Mouse (Mus musculus): ENCODE data around the gene Foxn1.

Gene Foxn1

GRCm38 (mm10) chr11:78400936-78401335, 14.6 kb upstream of the Foxn1 start:
- DNase-seq (ENCODE audit: low read depth, low spot score), result no peak

- DNase-seq (ENCODE audit: low read depth, low spot score), result peak; percentile 62
Measured at GRCm38 (mm10) chr11:78399680-78400079, 13.3 kb upstream of the Foxn1 start.

GRCm38 (mm10) chr11:78398212-78398611, 11.9 kb upstream of the Foxn1 start:
- no peak for DNase-seq (ENCODE audit: low read depth, low spot score)

- peak; percentile 54 for DNase-seq (ENCODE audit: low read depth, low spot score)
Measured at GRCm38 (mm10) chr11:78397397-78397796, 11.0 kb upstream of the Foxn1 start.

- no peak for DNase-seq (ENCODE audit: low read depth, low spot score)
Measured at GRCm38 (mm10) chr11:78396950-78397349, 10.6 kb upstream of the Foxn1 start.

GRCm38 (mm10) chr11:78392728-78393127, 6.4 kb upstream of the Foxn1 start:
- DNase-seq (ENCODE audit: low read depth, low spot score), result no peak

GRCm38 (mm10) chr11:78385776-78386175, 582 bp downstream of the Foxn1 start:
- DNase-seq (ENCODE audit: low read depth, low spot score), result no peak

- no peak for DNase-seq (ENCODE audit: low read depth, low spot score)
Measured at GRCm38 (mm10) chr11:78382701-78383100, 3.7 kb downstream of the Foxn1 start.

- no peak for DNase-seq (ENCODE audit: low read depth, low spot score)
Measured at GRCm38 (mm10) chr11:78382286-78382685, 4.1 kb downstream of the Foxn1 start.

DNA sequence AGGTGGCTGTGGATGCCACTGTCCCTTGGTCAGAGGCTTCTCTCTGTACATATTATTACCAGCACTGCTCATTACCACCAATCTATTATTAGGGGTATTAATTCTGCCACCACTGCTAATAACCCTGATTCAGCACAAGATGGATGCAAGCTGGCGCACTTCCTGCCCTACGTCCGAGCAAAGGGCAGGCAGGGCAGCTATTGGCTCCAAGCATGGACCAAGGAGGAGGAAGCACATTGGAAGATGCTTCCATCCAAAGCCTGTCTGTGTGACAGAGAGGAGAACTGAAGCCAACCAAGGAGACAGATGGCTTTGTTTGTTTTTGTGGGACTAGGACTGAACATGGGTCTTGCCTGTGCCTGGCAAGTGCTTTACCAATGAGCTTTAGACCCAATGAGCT, 5.4 kb downstream of the Foxn1 start:
- DNase-seq (ENCODE audit: low read depth, low spot score), result no peak

DNA sequence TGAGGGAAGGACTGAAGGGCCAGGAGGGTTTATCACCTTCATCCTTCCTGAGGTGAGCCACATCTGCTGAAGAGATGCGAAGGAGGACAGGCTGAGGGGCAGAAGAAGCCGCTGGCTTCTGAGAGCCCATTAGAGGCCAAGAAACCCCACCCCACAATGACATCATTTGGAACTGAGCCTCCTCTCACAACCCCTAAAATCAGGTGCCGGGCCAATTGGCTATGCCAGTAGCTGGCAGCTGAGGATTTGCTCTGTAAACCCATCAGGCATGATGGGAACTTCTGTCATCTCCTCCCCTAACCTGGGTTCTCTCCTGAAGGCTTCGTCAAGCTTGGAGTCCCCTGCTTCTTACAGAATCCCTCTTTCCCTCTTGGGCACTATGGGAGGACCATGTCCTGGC, 6.0 kb downstream of the Foxn1 start:
- DNase-seq (ENCODE audit: low read depth, low spot score), result no peak

DNA sequence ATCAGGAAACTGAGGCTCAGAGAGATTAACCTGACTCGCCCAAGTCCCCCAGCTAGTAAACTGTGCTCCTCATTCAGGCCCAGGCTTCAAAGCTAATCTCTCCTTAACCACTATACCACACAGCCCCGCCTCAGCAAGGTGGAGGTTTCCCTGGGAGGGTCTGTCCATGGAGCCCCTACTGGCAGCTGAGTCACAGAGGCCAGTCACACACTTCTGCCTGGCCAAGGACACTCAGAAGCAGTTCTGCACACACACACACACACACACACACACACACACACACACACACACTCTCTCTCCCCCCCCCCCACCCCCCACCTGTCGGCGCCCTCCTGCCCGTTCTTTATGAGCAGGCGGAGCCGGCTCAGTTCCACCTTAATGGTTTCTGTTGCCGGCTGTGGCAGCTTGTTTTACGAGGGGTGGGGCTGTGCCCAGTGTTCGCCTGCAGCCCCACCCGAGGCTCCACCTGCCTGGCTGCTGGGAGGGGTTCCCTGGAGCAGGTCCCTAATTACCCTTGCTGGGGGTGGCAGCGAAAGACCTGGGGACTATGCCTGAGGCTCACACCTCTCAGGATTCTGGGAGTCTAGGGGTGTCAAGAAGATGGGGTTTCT, 8.7 kb downstream of the Foxn1 start:
- DNase-seq (ENCODE audit: low read depth, low spot score), result no peak

GRCm38 (mm10) chr11:78374147-78374546, 12.2 kb downstream of the Foxn1 start:
- DNase-seq (ENCODE audit: low read depth, low spot score), result no peak

GRCm38 (mm10) chr11:78372610-78373009, 13.7 kb downstream of the Foxn1 start:
- DNase-seq (ENCODE audit: low read depth, low spot score), result no peak

GRCm38 (mm10) chr11:78372166-78372565, 14.2 kb downstream of the Foxn1 start:
- no peak for DNase-seq (ENCODE audit: low read depth, low spot score)

- no peak for DNase-seq (ENCODE audit: low read depth, low spot score)
Measured at GRCm38 (mm10) chr11:78371711-78372110, 14.6 kb downstream of the Foxn1 start.

DNA sequence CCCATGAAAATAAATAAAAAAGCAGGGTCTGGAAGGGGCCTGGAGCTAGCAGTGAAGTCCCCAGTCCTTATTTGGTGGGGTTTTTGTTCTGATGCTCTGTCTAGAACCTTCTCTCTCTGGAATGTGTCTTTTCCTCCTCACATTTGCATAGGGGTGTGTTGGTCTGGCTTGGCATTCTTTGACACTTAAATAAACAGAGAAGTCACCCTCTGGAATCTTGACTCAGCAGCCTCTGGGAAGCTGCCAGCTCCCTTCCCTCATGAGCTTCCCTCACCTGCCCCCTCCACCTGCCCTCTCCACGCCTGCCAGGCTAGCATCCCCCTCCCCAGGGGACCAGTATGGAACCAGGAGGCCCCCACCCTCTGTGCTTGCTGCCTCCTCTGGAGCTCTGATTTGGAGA, 16.0 kb downstream of the Foxn1 start:
- DNase-seq (ENCODE audit: low read depth, low spot score), result no peak

DNA sequence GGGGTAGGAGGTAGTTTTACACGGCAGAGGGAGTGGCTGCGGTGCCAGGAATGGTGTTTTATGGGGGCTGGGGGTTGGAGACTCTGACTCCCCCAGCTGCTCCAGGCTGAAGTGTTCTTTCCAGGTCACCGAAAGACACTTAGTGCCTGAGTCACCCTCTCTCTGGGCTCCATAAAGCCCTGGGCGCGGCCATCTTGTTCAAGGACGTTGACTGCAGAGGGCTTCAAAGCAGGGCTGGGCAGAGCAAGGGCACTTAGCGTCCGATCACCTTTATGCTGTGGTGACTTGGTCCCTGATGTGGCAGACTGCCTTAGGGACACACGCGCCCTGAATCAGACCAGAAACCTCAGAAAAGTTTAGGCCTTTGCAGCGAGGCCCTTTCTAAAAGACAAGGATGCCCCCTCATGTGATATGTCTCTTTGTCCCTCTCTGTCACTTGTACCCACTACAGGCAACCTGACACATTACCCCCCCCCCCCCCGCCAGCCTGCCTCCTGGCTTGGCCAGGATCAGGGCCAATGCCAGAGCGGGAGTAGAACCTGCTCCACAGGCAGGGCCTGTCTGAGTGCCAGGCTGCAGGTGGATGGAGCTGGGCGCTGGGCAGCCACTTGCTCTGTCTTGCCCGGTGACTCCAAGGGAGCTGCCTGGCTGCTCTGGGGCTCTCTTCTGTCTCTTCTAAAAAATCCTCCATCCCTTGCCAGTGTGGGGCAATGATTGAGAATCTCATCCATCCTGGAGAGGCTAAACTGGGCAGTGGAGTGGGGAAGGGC, 18.7 kb downstream of the Foxn1 start:
- no peak for DNase-seq (ENCODE audit: low read depth, low spot score)

DNA sequence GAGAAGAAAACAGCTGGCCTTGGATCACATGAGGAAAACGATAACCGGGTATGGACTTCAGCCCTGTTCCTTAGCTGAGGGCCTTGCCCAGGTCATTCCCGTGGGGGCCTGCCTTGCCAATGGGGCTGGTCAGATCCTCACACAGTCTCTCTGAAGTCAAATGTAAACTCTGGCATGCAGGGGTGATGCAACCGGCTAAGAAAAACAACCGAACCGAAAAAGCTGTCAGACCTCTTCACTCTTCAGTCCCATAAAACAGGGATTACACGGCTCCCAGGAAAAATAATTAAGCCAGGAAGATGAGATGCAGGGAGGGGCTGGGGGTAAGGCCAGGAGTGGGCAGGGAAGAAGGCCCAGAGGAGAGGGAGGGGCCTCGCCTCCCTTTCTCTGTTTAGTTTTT, 22.3 kb downstream of the Foxn1 start:
- no peak for DNase-seq (ENCODE audit: low read depth, low spot score)

GRCm38 (mm10) chr11:78363309-78364007, 22.9 kb downstream of the Foxn1 start:
- no peak for DNase-seq (ENCODE audit: low read depth, low spot score)

GRCm38 (mm10) chr11:78360789-78361131, 25.6 kb downstream of the Foxn1 start:
- DNase-seq (ENCODE audit: low read depth, low spot score), result no peak

DNA sequence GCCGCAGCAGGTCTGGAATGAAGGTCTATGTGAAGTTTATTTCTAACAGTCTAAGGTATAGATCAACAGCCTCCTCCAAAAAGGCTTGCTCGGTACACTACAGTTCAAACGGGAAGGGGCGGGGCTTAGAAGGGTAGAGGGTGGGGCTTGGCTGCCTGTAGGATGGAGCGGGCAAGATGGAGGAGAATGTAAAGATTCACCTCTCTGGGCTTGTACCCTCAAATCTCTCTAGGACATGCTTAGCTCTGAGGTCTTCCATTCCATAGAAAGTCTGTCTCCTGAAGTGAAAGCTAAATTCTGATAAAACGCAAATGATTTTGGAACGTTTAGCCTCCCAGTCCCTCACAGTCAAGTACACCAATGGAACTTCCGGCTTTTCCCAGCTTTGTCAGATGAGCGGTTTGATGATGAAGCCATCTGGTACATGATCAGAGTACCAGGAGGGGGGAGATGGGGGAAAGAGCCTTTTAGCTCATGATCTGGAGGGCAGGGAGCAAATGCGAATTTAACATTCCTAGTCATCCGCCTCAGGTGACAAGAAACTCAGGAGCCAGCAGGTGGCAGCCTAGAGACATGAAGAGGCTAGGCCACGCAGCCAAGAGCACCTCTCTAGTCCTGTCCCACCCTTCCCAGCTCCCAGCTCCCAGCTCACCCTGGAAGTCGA, 26.1 kb downstream of the Foxn1 start:
- DNase-seq (ENCODE audit: low read depth, low spot score), result peak; percentile 76

Measured in retina, postnatal 7 days (tissue).